Mouse (Mus musculus) heart, adult 2 months (tissue): ENCODE results near the gene Pif1.

ENCODE experiments used
- CTCF ChIP-seq: fragments of 200-600 bp; IDR thresholded peaks from 2 replicates; pipeline ENCODE4 v1.8.1; 2022; ENCODE audit warnings: antibody characterized with exemption, mild to moderate bottlenecking, moderate library complexity
- EP300 ChIP-seq: fragments of 200-500 bp; IDR thresholded peaks from 2 replicates; pipeline ENCODE4 v1.6.1; 2011; ENCODE audit warnings: low read depth, low read length, control low read depth; ENCODE audit not compliant: insufficient read depth
- POLR2A ChIP-seq: fragments of 200-500 bp; IDR thresholded peaks from 2 replicates; pipeline ENCODE4 v1.6.1; 2011; ENCODE audit warnings: mild to moderate bottlenecking, low read depth, low read length, control low read depth; ENCODE audit not compliant: insufficient read depth

GRCm38 (mm10) chr9:65556349-65556748, 30.6 kb upstream of the Pif1 start:
- TF ChIP-seq EP300 (no peak), POLR2A (no peak), CTCF (no peak)
